Mouse (Mus musculus) bone marrow, adult 2 months (tissue): ENCODE results near the gene Tmem176a.

Source experiments
- CTCF ChIP-seq: fragments of 200-500 bp; IDR thresholded peaks from 2 replicates; pipeline ENCODE4 v1.5.1; 2011; ENCODE audit warnings: low read length, control low read depth; ENCODE audit not compliant: control insufficient read depth, insufficient read depth
- POLR2A ChIP-seq: fragments of 200-500 bp; IDR thresholded peaks from 2 replicates; pipeline ENCODE4 v1.6.1; 2011; ENCODE audit warnings: low read depth, mild to moderate bottlenecking, control low read depth, low read length, borderline replicate concordance; ENCODE audit not compliant: control insufficient read depth

GRCm38 (mm10) chr6:48894203-48894602 lies 53.5 kb downstream of the Tmem176a start:
- no peak for TF ChIP-seq POLR2A
- TF ChIP-seq CTCF: no peak
